Mouse (Mus musculus) C2C12 (cell line): ENCODE measurements around the gene Aph1a.
A peak's percentile ranks its signal among the peaks of the same experiment; 100 is the strongest.

Source experiments
- CTCF ChIP-seq: IDR thresholded peaks from one replicate; pipeline ENCODE4 v1.5.1; 2011; ENCODE audit not compliant: control insufficient read depth, insufficient read depth, insufficient read length
- MYOD1 ChIP-seq: IDR thresholded peaks from one replicate; pipeline ENCODE4 v1.6.1; 2011; ENCODE audit warnings: low read depth; ENCODE audit not compliant: control insufficient read depth, insufficient read length

DNA sequence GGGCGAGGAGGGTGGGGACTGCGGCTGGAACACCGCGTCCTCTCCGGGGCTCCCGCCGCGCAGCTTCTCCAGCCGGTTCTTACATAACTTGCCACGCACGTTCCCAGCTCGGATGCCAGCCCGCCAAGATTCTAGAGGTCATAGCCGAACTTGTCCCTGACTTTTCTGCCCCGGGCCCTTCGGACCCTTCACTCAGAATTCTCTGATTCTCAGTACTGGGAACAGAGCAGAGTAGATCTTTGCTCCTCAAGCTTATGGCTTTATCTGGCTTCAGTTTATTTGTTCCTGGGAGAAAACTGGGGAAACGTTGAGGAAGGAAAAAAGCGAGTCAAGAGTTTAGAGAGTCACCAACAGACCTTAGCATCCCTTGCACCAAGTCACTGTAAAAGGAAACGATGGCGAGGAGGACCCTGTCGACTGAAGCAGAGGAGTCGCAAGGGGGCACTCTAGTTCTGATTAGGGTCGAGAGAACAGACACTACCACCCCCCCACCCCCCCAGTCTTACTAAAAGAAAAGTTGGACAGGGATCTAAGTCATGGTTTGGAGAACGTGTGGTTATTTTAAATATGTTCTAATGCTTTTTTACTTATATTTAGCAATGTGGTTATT lies 10.8 kb upstream of the Aph1a start:
- TF ChIP-seq CTCF (peak; percentile 28), MYOD1 (no peak)
